Mouse (Mus musculus): ENCODE results near the gene Mut.

The Mut gene

GRCm38 (mm10) chr17:40934420-40935231 lies at the start of gene Mut, which contains the start of gene Cenpq:
Gene Mut, plus strand, starts transcription at chr17:40934685.
Gene Cenpq, minus strand, starts transcription at chr17:40935047.
- peak; percentile 99 for DNase-seq

DNA sequence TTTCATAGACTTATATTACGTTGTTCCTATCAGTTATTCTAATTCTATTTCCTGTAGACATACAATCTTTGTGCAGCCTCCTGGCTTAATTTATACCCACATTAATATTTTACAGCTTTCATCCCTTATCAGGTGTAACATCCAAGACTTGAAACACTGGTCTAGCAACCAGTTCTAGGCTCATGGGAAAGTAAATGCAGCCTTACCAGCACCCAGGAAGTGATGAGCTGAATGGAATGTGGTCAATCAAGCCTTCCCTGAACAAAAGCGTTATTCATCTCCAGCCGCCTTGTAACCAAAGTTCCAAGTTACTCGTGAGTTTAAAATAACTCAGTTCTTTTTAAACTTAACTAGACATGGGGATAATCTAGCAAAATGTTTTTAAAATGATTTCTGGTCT lies 49.3 kb upstream of the Mut start:
- no peak for DNase-seq

DNA sequence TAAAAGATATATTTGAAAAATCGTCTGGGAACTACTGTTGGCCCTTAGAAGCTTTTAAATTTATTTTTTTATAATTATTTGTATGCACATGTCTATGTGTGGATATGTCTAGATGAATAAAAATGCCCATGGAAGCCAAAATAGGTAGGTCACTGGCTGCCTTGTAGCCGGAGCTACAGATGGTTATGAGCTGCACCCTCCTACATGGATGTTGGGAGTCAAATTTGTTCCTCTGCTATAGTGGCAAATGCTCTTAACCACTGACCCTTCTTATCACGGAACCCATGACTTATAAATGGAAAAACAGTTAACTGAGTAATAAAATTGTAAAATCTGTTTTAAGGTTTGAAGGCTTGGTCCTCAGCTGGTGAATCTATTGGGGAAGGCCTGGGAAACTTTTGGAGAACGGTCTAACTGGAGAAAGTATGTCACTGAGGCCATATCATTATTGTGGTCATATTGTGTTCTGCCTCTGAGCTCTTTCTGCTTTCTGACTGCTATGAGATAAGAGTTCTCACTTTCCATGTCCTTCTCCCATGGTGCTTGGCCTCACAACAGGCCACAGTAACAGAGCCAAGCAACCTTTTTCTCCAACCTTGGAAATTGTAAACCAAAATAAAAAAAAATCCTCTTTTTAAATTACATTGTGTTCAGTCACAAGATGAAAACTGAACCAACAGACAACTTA lies 46.5 kb upstream of the Mut start:
- DNase-seq, result no peak

- no peak for DNase-seq
These were observed 37.6 kb upstream of the Mut start for GRCm38 (mm10) chr17:40896863-40897262.

DNA sequence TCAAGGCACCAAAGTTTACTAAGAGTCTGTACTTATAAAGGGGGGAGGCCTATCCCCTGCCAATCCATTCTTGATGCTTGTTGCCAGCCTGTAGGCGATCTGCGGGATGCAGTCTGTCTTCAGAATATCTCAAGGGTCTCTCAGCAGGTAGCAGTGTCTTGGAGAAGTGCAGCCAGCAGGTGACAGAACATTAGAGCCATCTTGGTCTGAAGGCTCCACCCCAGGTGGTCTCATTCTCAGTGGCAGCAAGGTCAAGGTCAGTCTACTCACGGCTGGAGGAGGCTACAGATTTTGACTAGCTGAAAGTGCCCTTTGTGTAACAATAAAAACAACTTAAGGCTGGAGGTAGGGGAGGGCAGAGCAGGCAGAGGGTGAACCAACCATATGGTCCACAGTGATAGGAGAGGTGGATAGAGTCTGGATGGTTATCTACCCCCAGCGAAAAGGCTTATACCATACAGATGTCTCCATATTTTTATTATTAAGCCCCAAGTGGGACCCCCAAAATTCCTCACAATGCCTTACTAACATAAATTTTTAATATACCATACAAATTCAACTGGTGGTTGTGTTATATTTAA lies 34.6 kb upstream of the Mut start:
- DNase-seq, result no peak

DNA sequence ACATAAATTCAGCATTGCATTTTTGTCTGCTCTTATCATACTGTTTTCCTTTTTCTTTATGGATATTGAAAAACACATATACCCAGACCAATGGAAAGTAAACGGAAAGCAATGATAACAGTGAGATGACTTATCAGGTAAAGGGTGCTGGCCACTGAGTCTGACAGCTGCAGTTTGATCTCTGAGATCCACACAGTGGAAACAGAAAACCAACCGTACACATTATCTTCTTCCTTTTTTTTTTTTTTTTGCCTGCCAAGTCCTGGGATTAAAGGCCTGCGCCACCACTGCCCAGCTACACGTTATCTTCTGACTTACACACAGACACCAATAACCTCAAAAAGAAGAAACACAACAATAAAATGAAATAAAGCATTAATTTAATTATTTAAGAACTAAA lies 31.1 kb upstream of the Mut start:
- DNase-seq, result no peak

DNA sequence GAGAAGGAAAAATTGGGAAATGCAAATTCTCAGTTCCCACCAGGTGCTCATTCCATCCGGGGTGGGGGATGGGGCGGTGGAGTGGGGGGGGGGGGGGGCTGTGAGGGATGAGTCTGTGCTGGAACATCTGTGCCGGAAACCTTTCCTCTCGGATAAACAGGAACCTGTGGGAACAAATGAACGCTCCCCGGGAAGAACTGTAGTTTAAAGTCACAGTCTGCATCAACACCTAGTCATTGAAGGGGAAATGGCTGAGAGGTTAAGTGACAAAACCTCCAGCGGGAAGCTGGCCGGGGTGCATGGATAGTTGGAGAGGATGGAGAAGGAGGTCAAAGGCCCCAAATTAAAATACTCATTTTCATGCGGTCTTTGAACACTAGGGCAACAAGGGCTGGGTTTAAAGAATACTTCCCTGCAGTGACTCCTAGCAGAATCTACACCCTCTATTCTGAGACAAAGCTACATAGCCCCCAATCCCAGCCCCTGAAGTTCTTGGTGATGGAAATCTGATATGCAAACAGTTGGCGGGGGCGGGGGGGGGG lies 30.4 kb upstream of the Mut start:
- DNase-seq, result peak; percentile 6

GRCm38 (mm10) chr17:40904721-40905154 lies 29.7 kb upstream of the Mut start:
- DNase-seq, result peak; percentile 32

GRCm38 (mm10) chr17:40914250-40914649 lies 20.2 kb upstream of the Mut start, which contains the start of gene Glyatl3:
Gene Glyatl3, minus strand, starts transcription at chr17:40914350.
- no peak for DNase-seq

GRCm38 (mm10) chr17:40915499-40915898 lies 19.0 kb upstream of the Mut start:
- DNase-seq, result no peak

DNA sequence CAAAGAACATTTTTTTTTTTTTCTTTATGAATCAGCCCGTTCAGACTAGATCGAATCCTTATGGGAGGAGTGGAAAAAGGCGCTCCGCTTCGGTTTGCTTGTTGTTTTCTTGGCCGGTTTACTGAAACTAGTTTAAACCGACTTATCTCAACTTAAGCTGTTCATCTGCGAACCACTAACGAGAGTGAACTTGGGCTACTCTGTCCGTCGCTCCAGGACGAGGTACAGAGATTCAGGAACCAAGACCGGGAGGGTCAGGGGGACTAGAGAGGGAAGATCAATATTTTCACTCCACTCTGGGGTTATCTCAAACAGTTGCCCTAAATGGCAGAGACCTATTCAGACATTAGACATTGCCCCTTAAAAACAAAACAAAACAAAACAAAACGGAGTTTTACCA lies 500 bp upstream of the Mut start:
- DNase-seq, result no peak

GRCm38 (mm10) chr17:40948518-40948917 lies 14.0 kb downstream of the Mut start:
- DNase-seq, result no peak

- no peak for DNase-seq
These were observed 43.4 kb downstream of the Mut start for GRCm38 (mm10) chr17:40977914-40978313.

DNA sequence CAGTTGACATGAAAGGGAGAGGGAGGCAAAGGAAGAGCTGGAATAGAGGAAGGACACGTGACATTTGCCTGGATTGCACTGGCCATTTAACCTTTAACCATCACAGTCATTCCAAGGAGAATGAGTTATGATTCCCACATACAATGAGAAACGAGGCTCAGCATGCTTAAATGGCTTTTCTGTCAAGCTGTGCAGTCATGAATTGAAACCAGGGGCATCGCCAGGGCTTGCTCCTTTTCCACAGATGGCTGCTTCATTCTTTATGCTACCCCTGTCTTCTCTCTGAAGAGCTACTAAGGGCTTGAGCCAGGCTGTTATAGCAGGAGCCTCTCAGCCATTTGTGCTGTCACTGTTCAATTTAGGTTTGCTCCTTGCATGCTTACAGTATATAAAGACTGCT lies 57.6 kb downstream of the Mut start:
- no peak for DNase-seq
